Mouse (Mus musculus) intestine, embryonic 16.5 days (tissue): ENCODE results near the gene Sh3bgr. TPM values are rescaled to one million over a fixed set of nuclear protein-coding genes. Genes with fewer than 3 reads are reported as not detected.

ENCODE experiments used
- ATAC-seq: fragments of 200-750 bp; cut with Nextera tagmentation; 2 replicates; pipeline ENCODE4 v1.8.0; 2017; ENCODE audit warnings: moderate TSS enrichment, moderate library complexity
- H3K27ac ChIP-seq: fragments of 300-500 bp; sonication (generic); 2 replicates; pipeline ENCODE4 v1.5.1; 2014; ENCODE audit warnings: mild to moderate bottlenecking, low read length
- H3K27me3 ChIP-seq: fragments of 300-500 bp; sonication (generic); replicated peaks from 2 replicates; pipeline ENCODE4 v1.6.1; 2014; ENCODE audit warnings: low read length, control low read depth, mixed read lengths; ENCODE audit not compliant: control insufficient read depth, insufficient read depth
- H3K36me3 ChIP-seq: fragments of 300-500 bp; sonication (generic); 2 replicates; pipeline ENCODE4 v1.6.1; 2014; ENCODE audit warnings: low read length, control low read depth; ENCODE audit not compliant: control insufficient read depth, insufficient read depth
- H3K4me1 ChIP-seq: fragments of 300-500 bp; sonication (generic); 2 replicates; pipeline ENCODE4 v1.6.1; 2014; ENCODE audit warnings: low read length, control low read depth, mixed read lengths; ENCODE audit not compliant: control insufficient read depth, insufficient read depth
- H3K4me2 ChIP-seq: fragments of 300-500 bp; sonication (generic); 2 replicates; pipeline ENCODE4 v1.6.1; 2014; ENCODE audit warnings: low read depth, low read length, control low read depth
- H3K4me3 ChIP-seq: fragments of 300-500 bp; sonication (generic); 2 replicates; pipeline ENCODE4 v1.5.1; 2014; ENCODE audit warnings: mild to moderate bottlenecking, low read length
- H3K9ac ChIP-seq: fragments of 300-500 bp; sonication (generic); 2 replicates; pipeline ENCODE4 v1.6.1; 2014; ENCODE audit warnings: low read depth, low read length
- H3K9me3 ChIP-seq: fragments of 300-500 bp; sonication (generic); 2 replicates; pipeline ENCODE4 v1.6.1; 2016; ENCODE audit warnings: low read length, control low read depth; ENCODE audit not compliant: control insufficient read depth
- WGBS: fragments of 180-500 bp; shearing (Covaris S2); extraction: QIAGEN DNeasy Blood & Tissue Kit; methylation state at CpG from one replicate; pipeline ENCODE4 v1.1.7; 2014; 5-methylcytosine and 5-hydroxymethylcytosine counted together
- polyA plus RNA-seq: library from polyadenylated mRNA; unstranded; fragments of >200 nt; fragmentation: Nextera tagmentation; extraction: Ambion mirVana; gene quantifications from 2 replicates; pipeline ENCODE4 v1.2.1, GENCODE M21; 2015

The Sh3bgr gene
- polyA plus RNA-seq, 1 experiment from 2014 or later, result 31.6 TPM

DNA sequence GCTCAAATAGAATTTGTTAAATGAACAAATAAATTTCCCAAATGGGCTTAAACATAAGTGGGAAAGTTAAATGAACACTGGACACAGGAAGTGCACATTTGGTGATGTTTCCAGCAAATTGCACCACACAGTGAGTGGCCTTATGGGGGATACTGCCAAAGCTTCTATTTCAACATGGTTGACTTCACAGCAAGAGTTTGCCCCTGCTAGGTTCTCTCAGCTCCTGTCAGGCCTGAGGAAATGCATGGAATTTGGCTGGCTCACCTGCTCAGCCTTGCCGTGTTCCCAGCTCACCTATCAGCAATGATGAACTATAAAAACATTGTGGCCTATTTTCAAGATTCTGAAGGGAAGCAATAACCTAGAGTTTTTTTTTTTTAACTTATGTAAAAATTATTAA, 39.3 kb upstream of the Sh3bgr start:
- H3K9me3 ChIP-seq, result no peaks in the 10 kb centered on the region
- no peak overlapping the region for H3K4me3 ChIP-seq
- no peak overlapping the region for H3K9ac ChIP-seq
- H3K27me3 ChIP-seq, result no peaks in the 10 kb centered on the region
- no peak for ATAC-seq
- no peak overlapping the region for H3K4me2 ChIP-seq
- H3K27ac ChIP-seq, result no peak overlapping the region
- 74% methylated on average over 1 of the region's 1 CpGs for WGBS
- peaks cover 5% of the 10 kb centered on the region; the same call in 1 of the 2 replicates for H3K4me1 ChIP-seq
- H3K36me3 ChIP-seq, result no peaks in the 10 kb centered on the region

GRCm38 (mm10) chr16:96161336-96161735, 38.9 kb upstream of the Sh3bgr start:
- Histone ChIP-seq H3K36me3 (no peaks in the 10 kb centered on the region), H3K9ac (no peak overlapping the region), H3K27ac (no peak overlapping the region), H3K27me3 (no peaks in the 10 kb centered on the region), H3K9me3 (no peaks in the 10 kb centered on the region), H3K4me2 (no peak overlapping the region), H3K4me1 (peaks cover 5% of the 10 kb centered on the region; the same call in 1 of the 2 replicates), H3K4me3 (no peak overlapping the region)
- ATAC-seq, result no peak
- WGBS, result 84% methylated on average over 4 of the region's 4 CpGs

- Histone ChIP-seq H3K36me3 (no peaks in the 10 kb centered on the region), H3K27ac (no peak overlapping the region), H3K4me2 (no peak overlapping the region), H3K9ac (no peak overlapping the region), H3K27me3 (no peaks in the 10 kb centered on the region), H3K9me3 (no peaks in the 10 kb centered on the region), H3K4me1 (no peaks in the 10 kb centered on the region), H3K4me3 (no peak overlapping the region)
- no peak for ATAC-seq
- WGBS, result 73% methylated on average over 4 of the region's 4 CpGs
Measured at GRCm38 (mm10) chr16:96165723-96166264, 34.5 kb upstream of the Sh3bgr start.

DNA sequence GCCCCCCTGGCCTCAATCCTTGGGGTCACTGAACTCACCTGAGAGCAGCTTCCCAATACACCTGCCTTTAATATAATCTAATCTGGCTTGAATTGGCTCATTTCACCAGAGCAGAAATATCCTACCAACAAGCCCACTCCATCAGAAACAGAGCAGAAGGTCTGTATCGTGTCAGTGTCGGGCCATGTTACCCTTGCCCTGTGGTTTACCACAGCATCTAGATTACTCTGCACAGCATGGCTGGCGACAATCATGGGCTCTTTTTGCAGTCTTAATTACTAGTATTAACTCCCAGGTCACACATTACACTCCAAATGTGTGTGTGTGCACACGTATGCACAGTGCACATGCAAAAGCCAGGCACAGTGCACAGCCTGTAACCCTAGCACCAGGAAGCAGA, 31.4 kb upstream of the Sh3bgr start:
- WGBS, result 80% methylated on average over 4 of the region's 4 CpGs
- ATAC-seq, result no peak
- H3K27me3 ChIP-seq, result no peaks in the 10 kb centered on the region

GRCm38 (mm10) chr16:96173648-96174047, 26.6 kb upstream of the Sh3bgr start:
- no peak overlapping the region for H3K27ac ChIP-seq
- H3K36me3 ChIP-seq, result no peaks in the 10 kb centered on the region
- H3K4me3 ChIP-seq, result no peak overlapping the region
- no peak for ATAC-seq
- WGBS, result 54% methylated on average over 8 of the region's 8 CpGs
- H3K4me1 ChIP-seq, result no peaks in the 10 kb centered on the region
- no peaks in the 10 kb centered on the region for H3K9me3 ChIP-seq
- no peak overlapping the region for H3K4me2 ChIP-seq
- H3K27me3 ChIP-seq, result no peaks in the 10 kb centered on the region
- H3K9ac ChIP-seq, result no peak overlapping the region

More for the DNA sequence above, 31.4 kb upstream of the Sh3bgr start:
- H3K9me3 ChIP-seq, result no peaks in the 10 kb centered on the region
- no peak overlapping the region for H3K9ac ChIP-seq
- no peak overlapping the region for H3K27ac ChIP-seq
- no peak overlapping the region for H3K4me3 ChIP-seq
- no peak overlapping the region for H3K4me2 ChIP-seq
- H3K4me1 ChIP-seq, result no peaks in the 10 kb centered on the region
- H3K36me3 ChIP-seq, result no peaks in the 10 kb centered on the region

- H3K9me3 ChIP-seq, result 0 out of 2 replicates have a peak, but pooled peaks cover 2% of the 10 kb centered on the region
- ATAC-seq, result no peak
- no peaks in the 10 kb centered on the region for H3K27me3 ChIP-seq
- no peak overlapping the region for H3K4me2 ChIP-seq
- no peaks in the 10 kb centered on the region for H3K4me1 ChIP-seq
- WGBS, result 45% methylated on average over 2 of the region's 2 CpGs
- no peak overlapping the region for H3K27ac ChIP-seq
- H3K4me3 ChIP-seq, result no peak overlapping the region
- H3K9ac ChIP-seq, result no peak overlapping the region
- H3K36me3 ChIP-seq, result no peaks in the 10 kb centered on the region
Measured at GRCm38 (mm10) chr16:96175399-96175798, 24.9 kb upstream of the Sh3bgr start.

DNA sequence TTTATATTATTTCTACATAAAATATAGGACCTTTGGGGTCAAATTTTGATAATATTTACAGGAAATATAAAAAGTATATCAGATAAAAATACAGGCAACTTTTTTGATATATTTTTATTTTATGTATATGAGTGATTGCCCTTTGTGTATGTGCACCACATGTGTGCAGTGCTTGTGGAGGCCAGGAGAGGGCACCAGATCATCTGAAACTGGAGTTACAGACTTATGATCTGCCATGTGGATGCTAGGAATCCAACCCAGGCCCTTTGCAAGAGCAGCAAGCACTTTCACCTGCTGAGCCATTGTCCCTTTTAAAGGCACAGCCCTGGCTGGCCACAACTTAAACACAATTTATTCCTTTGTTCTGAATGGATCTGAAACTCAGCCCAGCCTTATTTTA, 21.1 kb upstream of the Sh3bgr start:
- H3K27ac ChIP-seq, result no peak overlapping the region

GRCm38 (mm10) chr16:96187619-96188018, 12.6 kb upstream of the Sh3bgr start:
- no peak overlapping the region for H3K27ac ChIP-seq
- no peak overlapping the region for H3K4me3 ChIP-seq
- peaks cover 4% of the 10 kb centered on the region; the same call in 1 of the 2 replicates for H3K9me3 ChIP-seq
- ATAC-seq, result no peak
- H3K27me3 ChIP-seq, result 0 out of 2 replicates have a peak, but pooled peaks cover 3% of the 10 kb centered on the region
- H3K9ac ChIP-seq, result no peak overlapping the region
- no peaks in the 10 kb centered on the region for H3K36me3 ChIP-seq
- H3K4me1 ChIP-seq, result 0 out of 2 replicates have a peak, but pooled peaks cover 3% of the 10 kb centered on the region
- 87% methylated on average over 5 of the region's 5 CpGs for WGBS
- no peak overlapping the region for H3K4me2 ChIP-seq

More for the DNA sequence above, 21.1 kb upstream of the Sh3bgr start:
- ATAC-seq, result no peak
- H3K36me3 ChIP-seq, result no peaks in the 10 kb centered on the region
- no peak overlapping the region for H3K4me2 ChIP-seq
- H3K9me3 ChIP-seq, result 0 out of 2 replicates have a peak, but pooled peaks cover 2% of the 10 kb centered on the region
- no peak overlapping the region for H3K9ac ChIP-seq
- H3K4me3 ChIP-seq, result no peak overlapping the region
- no peaks in the 10 kb centered on the region for H3K27me3 ChIP-seq
- no peaks in the 10 kb centered on the region for H3K4me1 ChIP-seq

GRCm38 (mm10) chr16:96191531-96192506, 8.4 kb upstream of the Sh3bgr start, which contains the start of gene Lca5l:
Lca5l (minus strand) TSS chr16:96192271.
- 0 out of 2 replicates have a peak, but pooled peaks cover 3% of the 10 kb centered on the region for H3K4me1 ChIP-seq
- peak within 1 kb of the TSS; percentile 96 for H3K4me2 ChIP-seq
- 0 out of 2 replicates have a peak, but pooled peaks cover 6% of the 10 kb centered on the region for H3K9me3 ChIP-seq
- ATAC-seq, result peak; percentile 99
- H3K27me3 ChIP-seq, result 0 out of 2 replicates have a peak, but pooled peaks cover 3% of the 10 kb centered on the region
- H3K4me3 ChIP-seq, result peak within 1 kb of the TSS; percentile 92
- H3K27ac ChIP-seq, result peak within 1 kb of the TSS; percentile 48; the same call in 1 of the 2 replicates
- H3K9ac ChIP-seq, result peak within 1 kb of the TSS; percentile 80
- no peaks in the 10 kb centered on the region for H3K36me3 ChIP-seq
- WGBS, result under 1% methylated on average over 75 of the region's 77 CpGs
